Mouse (Mus musculus) CH12.LX (cell line): Measurements from ENCODE around the gene Adam17. TPM values are rescaled to one million over a fixed set of nuclear protein-coding genes. Genes with fewer than 3 reads are reported as not detected.

ENCODE experiments used
- DNase-seq: peaks from one replicate; pipeline ENCODE4 v3.0.0-alpha.2; 2013; ENCODE audit errors: extremely low read depth
- H3K27ac ChIP-seq: 2 replicates; pipeline ENCODE4 v1.5.1; 2012; ENCODE audit warnings: low read depth, mild to moderate bottlenecking, control low read depth, moderate library complexity; ENCODE audit not compliant: insufficient read depth
- H3K27me3 ChIP-seq: replicated peaks from 2 replicates; pipeline ENCODE3; 2012; ENCODE audit warnings: inconsistent platforms
- H3K36me3 ChIP-seq, 2 experiments: replicated peaks in 1 of 2; 2 replicates each; pipeline versions ENCODE3 to v1.6.1; 2012; ENCODE audit warnings: inconsistent platforms in 1 of 2, low read length in 1 of 2, mild to moderate bottlenecking in 1 of 2, mixed read lengths in 1 of 2, moderate library complexity in 1 of 2; ENCODE audit not compliant: control insufficient read depth in 1 of 2, insufficient read depth in 1 of 2
- H3K4me1 ChIP-seq, 2 experiments: 2 replicates each; pipeline ENCODE4 v1.6.1; 2012; ENCODE audit warnings: inconsistent platforms in 1 of 2, moderate library complexity in 1 of 2; ENCODE audit not compliant: insufficient read depth in 2 of 2, control insufficient read depth in 1 of 2
- H3K4me2 ChIP-seq: 2 replicates; pipeline ENCODE4 v1.6.1; 2012; ENCODE audit warnings: low read depth, mild to moderate bottlenecking, control low read depth; ENCODE audit not compliant: poor library complexity, insufficient read depth, severe bottlenecking
- H3K4me3 ChIP-seq, 3 experiments: fragments of 150-350 bp in 1 of 3; sonication (generic) in 1 of 3; replicated peaks in 1 of 3; 2 replicates each; pipeline versions ENCODE3 to v1.5.1; 2011 to 2012; ENCODE audit warnings: low read depth in 2 of 3, low read length in 2 of 3, mild to moderate bottlenecking in 2 of 3, moderate library complexity in 2 of 3, control low read depth in 1 of 3, improper control_type of control experiment in 1 of 3, inconsistent platforms in 1 of 3, mixed read lengths in 1 of 3; ENCODE audit not compliant: poor library complexity in 1 of 3
- H3K79me2 ChIP-seq: replicated peaks from 2 replicates; pipeline ENCODE4 v1.6.1; 2012; ENCODE audit warnings: mild to moderate bottlenecking, moderate library complexity; ENCODE audit not compliant: control insufficient read depth, poor library complexity, insufficient read depth, severe bottlenecking; ENCODE audit errors: extremely low read depth
- H3K9ac ChIP-seq: 2 replicates; pipeline ENCODE4 v1.6.1; 2012; ENCODE audit warnings: low read depth, mild to moderate bottlenecking, control low read depth, moderate library complexity; ENCODE audit not compliant: insufficient read depth
- H3K9me3 ChIP-seq: replicated peaks from 2 replicates; pipeline ENCODE3; 2012; ENCODE audit warnings: low read length, inconsistent platforms, mixed read lengths
- CHD1 ChIP-seq: IDR thresholded peaks from 2 replicates; pipeline ENCODE4 v1.6.1; 2012; ENCODE audit warnings: low read depth, low read length, improper control_type of control experiment, inconsistent platforms
- CHD2 ChIP-seq: IDR thresholded peaks from 2 replicates; pipeline ENCODE4 v1.6.1; 2011; ENCODE audit warnings: low read length, improper control_type of control experiment
- CTCF ChIP-seq, 2 experiments: IDR thresholded peaks in 1 of 2; conservative IDR thresholded peaks in 1 of 2; 2 replicates each; pipeline ENCODE4 v1.5.1; 2011 to 2012; ENCODE audit warnings: low read depth in 2 of 2, low read length in 2 of 2, improper control_type of control experiment in 1 of 2, inconsistent platforms in 1 of 2, mild to moderate bottlenecking in 1 of 2, moderate library complexity in 1 of 2
- GABPA ChIP-seq: IDR thresholded peaks from 2 replicates; pipeline ENCODE4 v1.6.1; 2012; ENCODE audit warnings: low read depth, low read length, improper control_type of control experiment, inconsistent platforms; ENCODE audit not compliant: insufficient replicate concordance
- KAT2A ChIP-seq: IDR thresholded peaks from 2 replicates; pipeline ENCODE4 v1.6.1; 2012; ENCODE audit warnings: low read length, improper control_type of control experiment, inconsistent platforms; ENCODE audit not compliant: insufficient replicate concordance
- MEF2A ChIP-seq: IDR thresholded peaks from 2 replicates; pipeline ENCODE4 v1.6.1; 2014; ENCODE audit warnings: low read depth, mild to moderate bottlenecking, inconsistent platforms, low read length, improper control_type of control experiment, borderline replicate concordance
- NELFE ChIP-seq: IDR thresholded peaks from 2 replicates; pipeline ENCODE4 v1.6.1; 2011; ENCODE audit warnings: low read depth, low read length, improper control_type of control experiment
- RAD21 ChIP-seq: IDR thresholded peaks from 2 replicates; pipeline ENCODE4 v1.6.1; 2011; ENCODE audit warnings: low read depth, mild to moderate bottlenecking, low read length, improper control_type of control experiment, moderate library complexity
- RCOR1 ChIP-seq: conservative IDR thresholded peaks from 2 replicates; pipeline ENCODE4 v1.6.1; 2012; ENCODE audit warnings: low read depth, mild to moderate bottlenecking, inconsistent platforms, low read length, improper control_type of control experiment
- TBP ChIP-seq: conservative IDR thresholded peaks from 2 replicates; pipeline ENCODE4 v1.6.1; 2011; ENCODE audit warnings: low read depth, low read length, improper control_type of control experiment
- TCF12 ChIP-seq: IDR thresholded peaks from 2 replicates; pipeline ENCODE4 v1.6.1; 2014; ENCODE audit warnings: low read depth, mild to moderate bottlenecking, inconsistent platforms, low read length, improper control_type of control experiment
- UBTF ChIP-seq: IDR thresholded peaks from 2 replicates; pipeline ENCODE4 v1.6.1; 2012; ENCODE audit warnings: low read depth, mild to moderate bottlenecking, inconsistent platforms, low read length, improper control_type of control experiment, moderate library complexity
- ZMIZ1 ChIP-seq: IDR thresholded peaks from 2 replicates; pipeline ENCODE4 v1.6.1; 2012; ENCODE audit warnings: low read depth, mild to moderate bottlenecking, inconsistent platforms, low read length, improper control_type of control experiment
- ZNF384 ChIP-seq: IDR thresholded peaks from 2 replicates; pipeline ENCODE4 v1.6.1; 2012; ENCODE audit warnings: low read depth, low read length, improper control_type of control experiment, inconsistent platforms
- dilution Hi-C: fragments of 300-500 bp; cut with MboI; formaldehyde crosslinking; loops from 2 replicates; pipeline ENCODE4 v1.14.3; 2020; ENCODE audit warnings: low sequenced_read_pairs; ENCODE audit not compliant: extremely low pct_unique_long_range_greater_than_20kb, extremely low pct_ligation_motif_present
- in situ Hi-C: fragments of 300-500 bp; cut with MboI; formaldehyde crosslinking; loops from 3 replicates; pipeline ENCODE4 v1.14.3; 2019; ENCODE audit warnings: low sequenced_read_pairs, low pct_ligation_motif_present, low pct_unique_long_range_greater_than_20kb, mixed read lengths
- polyA plus RNA-seq: library from polyadenylated mRNA; unstranded; fragments of >175 nt; gene quantifications from 2 replicates; pipeline ENCODE4 v1.2.1, GENCODE M21; 2012; ENCODE audit warnings: low read depth; ENCODE audit not compliant: insufficient read length
- total RNA-seq, 2 experiments: library from RNA; depleted of rRNA; stranded (reverse); fragments of 300-350 nt in 1 of 2; fragments of >200 nt in 1 of 2; gene quantifications; 2 replicates each; pipeline ENCODE4 v1.2.3; 2012 to 2014

The Adam17 gene
- total and polyA plus RNA-seq, 3 experiments = 47.5 to 60.1 (median 50.1) TPM

DNA sequence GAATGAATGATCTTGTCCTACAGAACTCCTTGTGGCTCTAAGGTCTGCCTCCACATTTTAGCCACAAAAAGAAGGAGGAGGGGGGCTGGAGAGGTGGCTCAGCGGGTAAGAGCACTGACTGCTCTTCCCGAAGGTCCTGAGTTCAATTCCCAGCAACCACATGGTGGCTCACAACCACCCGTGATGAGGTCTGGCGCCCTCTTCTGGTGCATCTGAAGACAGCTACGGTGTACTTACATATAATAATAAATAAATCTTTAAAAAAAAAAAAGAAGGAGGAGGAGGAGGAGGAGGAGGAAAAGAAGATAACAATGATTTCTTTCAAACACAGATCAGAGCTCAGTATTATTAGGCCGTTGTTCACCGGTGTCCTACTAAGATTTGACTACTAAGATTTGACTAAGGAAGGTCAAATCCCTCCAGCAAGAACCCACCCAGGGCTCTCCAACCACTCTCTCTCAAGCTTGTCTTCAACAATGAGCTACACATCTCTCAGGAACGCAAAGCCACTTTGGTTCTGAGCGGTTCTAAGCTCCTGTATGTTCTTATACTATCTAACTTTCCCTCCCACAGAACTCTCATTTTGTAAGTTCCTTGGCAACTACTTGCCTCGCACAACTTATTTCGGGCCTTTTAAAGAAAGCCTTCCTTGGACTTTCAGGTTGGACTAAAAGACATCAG is 88.5 kb downstream of the Adam17 start, which contains the start of gene Cpsf3:
TSS of gene Cpsf3 (plus strand) at position 631 of the 681 bp plus-strand sequence.
- peak within 1 kb of the TSS; percentile 90 for H3K9ac ChIP-seq
- peak within 1 kb of the TSS; percentile 66 for H3K4me2 ChIP-seq
- H3K36me3 ChIP-seq = peaks cover 2 to 42% of the 10 kb centered on the region in 2 experiments
- H3K79me2 ChIP-seq = peaks cover 42% of the 10 kb centered on the region
- DNase-seq = peak; percentile 38
- no peaks in the 10 kb centered on the region for H3K9me3 ChIP-seq
- no peaks in the 10 kb centered on the region for H3K27me3 ChIP-seq
- TF ChIP-seq ZNF384 (no peak), CTCF (conservative IDR thresholded peaks at IDR 0.05 in 1 of 2, IDR thresholded peaks at IDR 0.05 in 1 of 2; ENCODE audit: low read depth in 2 of 2, low read length in 2 of 2) (peak in 1 of 2 experiments; percentile 45; a peak in 2 of 4 replicates)
- dilution Hi-C loops (no loop called here), in situ Hi-C loops (loop anchor here (25.0 kb wide), 1 partner anchor 327 kb away; no protein-coding TSS in a partner anchor)
- peaks cover 6 to 17% of the 10 kb centered on the region in 2 experiments; a peak in 3 of 4 replicates for H3K4me1 ChIP-seq
- peak within 1 kb of the TSS; percentile 90 to 94 (median 92) for H3K4me3 ChIP-seq
- H3K27ac ChIP-seq = peak within 1 kb of the TSS; percentile 27

DNA sequence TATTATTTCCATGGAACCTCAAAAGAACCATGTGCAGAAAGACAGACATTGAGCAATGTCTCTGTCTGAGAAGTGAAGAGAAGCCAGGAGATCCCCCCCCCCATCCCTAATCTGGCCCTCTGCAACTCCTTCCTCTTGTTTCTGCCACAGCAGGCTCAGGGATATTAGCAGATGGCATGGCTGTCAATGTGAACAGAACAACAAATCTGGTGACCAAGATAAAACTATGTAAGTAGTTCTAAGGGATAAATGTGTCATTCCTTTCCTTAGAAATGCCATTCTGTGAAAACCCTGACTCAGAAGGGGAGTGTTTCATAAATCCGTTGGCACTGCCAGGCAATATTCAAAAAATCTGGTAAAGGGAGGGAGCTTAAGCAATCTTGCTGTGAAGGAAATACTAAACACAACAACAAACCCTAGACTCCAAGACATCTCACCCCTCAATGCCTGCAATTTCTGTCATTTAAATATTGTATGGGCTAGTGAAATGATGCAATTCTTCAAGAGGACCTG is 96.0 kb downstream of the Adam17 start:
- no peak for DNase-seq

DNA sequence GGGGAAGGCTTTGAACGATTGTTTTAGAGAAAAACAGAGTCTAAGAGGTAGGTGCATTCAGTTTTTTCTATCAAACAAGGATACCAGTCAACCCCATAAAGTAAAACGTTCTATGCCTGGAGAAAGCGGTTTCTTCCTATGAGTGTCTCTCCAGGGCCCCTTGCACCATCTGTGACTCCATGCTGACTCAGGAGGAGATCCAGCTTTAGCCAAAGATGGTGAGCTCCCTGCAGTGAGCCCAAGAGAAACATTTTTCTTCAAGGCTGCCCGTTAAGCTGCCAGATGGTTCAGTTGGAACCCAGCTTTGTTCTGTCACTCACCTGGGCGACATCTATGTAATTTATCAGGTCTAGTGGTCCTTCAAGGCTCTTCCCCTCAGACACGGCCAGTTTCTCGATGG is 99.0 kb downstream of the Adam17 start:
- no peaks in the 10 kb centered on the region for H3K4me1 ChIP-seq
- H3K9me3 ChIP-seq = no peaks in the 10 kb centered on the region
- no peak overlapping the region for H3K4me2 ChIP-seq
- H3K9ac ChIP-seq = no peak overlapping the region
- H3K27me3 ChIP-seq = no peaks in the 10 kb centered on the region
- no peak overlapping the region for H3K4me3 ChIP-seq
- in situ Hi-C loops = loop anchor here (25.0 kb wide), 1 partner anchor 187 kb away; no protein-coding TSS in a partner anchor
- dilution Hi-C loops = no loop called here
- no peak for DNase-seq
- TF ChIP-seq NELFE = no peak
- no peak for TF ChIP-seq RAD21
- TF ChIP-seq CHD2 = no peak
- TF ChIP-seq GABPA = no peak
- no peak for TF ChIP-seq TBP
- TF ChIP-seq ZMIZ1 = no peak
- H3K27ac ChIP-seq = no peak overlapping the region
- H3K79me2 ChIP-seq = no peaks in the 10 kb centered on the region
- peaks cover 26 to 82% of the 10 kb centered on the region in 2 experiments for H3K36me3 ChIP-seq

More for the DNA sequence above, 96.0 kb downstream of the Adam17 start:
- dilution Hi-C loops = no loop called here
- no peaks in the 10 kb centered on the region for H3K4me1 ChIP-seq
- peaks cover 6 to 67% of the 10 kb centered on the region in 2 experiments for H3K36me3 ChIP-seq
- TF ChIP-seq RCOR1 (no peak), UBTF (no peak), ZNF384 (no peak), ZMIZ1 (no peak), CHD1 (no peak), KAT2A (no peak), TCF12 (no peak), MEF2A (no peak)
- no peaks in the 10 kb centered on the region for H3K9me3 ChIP-seq
- in situ Hi-C loops = loop anchor here (25.0 kb wide), 1 partner anchor 335 kb away; no protein-coding TSS in a partner anchor
- H3K27ac ChIP-seq = no peak overlapping the region
- no peaks in the 10 kb centered on the region for H3K27me3 ChIP-seq
- peaks cover under 1% of the 10 kb centered on the region; the same call in 1 of the 2 replicates for H3K79me2 ChIP-seq
- no peak overlapping the region for H3K4me2 ChIP-seq
- H3K9ac ChIP-seq = no peak overlapping the region
- H3K4me3 ChIP-seq = no peak overlapping the region
